Mouse (Mus musculus): ENCODE measurements around the gene Edem2. TPM values are rescaled to one million over a fixed set of nuclear protein-coding genes. Genes with fewer than 3 reads are reported as not detected.

Edem2 gene
- polyA plus RNA-seq (2016; fragmentation: Nextera tagmentation; extraction: Ambion mirVana): 27.3 and 28.5 TPM in 2 replicates

GRCm38 (mm10) chr2:155729158-155729645 lies at the start of gene Edem2:
TSS of gene Edem2 (minus strand) at chr2:155729475.
- Histone ChIP-seq H3K4me2 (replicated peaks) (peak within 1 kb of the TSS; percentile 83), H3K9me3 (no peaks in the 10 kb centered on the region), H3K4me3 (peak within 1 kb of the TSS; percentile 92), H3K9ac (peak within 1 kb of the TSS; percentile 71), H3K27me3 (0 out of 2 replicates have a peak, but pooled peaks cover 4% of the 10 kb centered on the region), H3K4me1 (peaks cover 5% of the 10 kb centered on the region), H3K36me3 (no peaks in the 10 kb centered on the region), H3K27ac (no peak within 1 kb of the TSS)
- ATAC-seq (ENCODE audit: insufficient number of reproducible peaks, insufficient read depth, low FRiP score, low TSS enrichment): peak; percentile 81
- under 1% methylated on average over 33 of the region's 33 CpGs for WGBS

- no peaks in the 10 kb centered on the region for H3K36me3 ChIP-seq
- H3K27me3 ChIP-seq: peaks cover 30% of the 10 kb centered on the region
- ATAC-seq (ENCODE audit: insufficient number of reproducible peaks, insufficient read depth, low FRiP score, low TSS enrichment): no peak
- H3K4me2 ChIP-seq (replicated peaks): no peak overlapping the region
- H3K4me3 ChIP-seq: no peak overlapping the region
- no peak overlapping the region for H3K27ac ChIP-seq
- H3K9me3 ChIP-seq: no peaks in the 10 kb centered on the region
- 62% methylated on average over 7 of the region's 7 CpGs for WGBS
- H3K4me1 ChIP-seq: peaks cover 4% of the 10 kb centered on the region; the same call in 1 of the 2 replicates
- no peak overlapping the region for H3K9ac ChIP-seq
Measured at GRCm38 (mm10) chr2:155779066-155779465, 49.8 kb upstream of the Edem2 start.

GRCm38 (mm10) chr2:155778004-155778403 lies 48.7 kb upstream of the Edem2 start:
- no peak overlapping the region for H3K4me2 ChIP-seq (replicated peaks)
- WGBS: 69% methylated on average over 6 of the region's 6 CpGs
- no peak overlapping the region for H3K4me3 ChIP-seq
- H3K9me3 ChIP-seq: no peaks in the 10 kb centered on the region
- peaks cover 41% of the 10 kb centered on the region for H3K27me3 ChIP-seq
- no peak for ATAC-seq (ENCODE audit: insufficient number of reproducible peaks, insufficient read depth, low FRiP score, low TSS enrichment)
- H3K36me3 ChIP-seq: no peaks in the 10 kb centered on the region
- peaks cover 4% of the 10 kb centered on the region; the same call in 1 of the 2 replicates for H3K4me1 ChIP-seq
- H3K9ac ChIP-seq: no peak overlapping the region
- no peak overlapping the region for H3K27ac ChIP-seq

- H3K4me3 ChIP-seq: no peak overlapping the region
- WGBS: 70% methylated on average over 4 of the region's 4 CpGs
- peaks cover 45% of the 10 kb centered on the region for H3K27me3 ChIP-seq
- no peak overlapping the region for H3K9ac ChIP-seq
- no peak overlapping the region for H3K4me2 ChIP-seq (replicated peaks)
- no peaks in the 10 kb centered on the region for H3K9me3 ChIP-seq
- ATAC-seq (ENCODE audit: insufficient number of reproducible peaks, insufficient read depth, low FRiP score, low TSS enrichment): no peak
- peaks cover 4% of the 10 kb centered on the region; the same call in 1 of the 2 replicates for H3K4me1 ChIP-seq
- no peaks in the 10 kb centered on the region for H3K36me3 ChIP-seq
- H3K27ac ChIP-seq: no peak overlapping the region
Measured at GRCm38 (mm10) chr2:155777688-155777985, 48.4 kb upstream of the Edem2 start.

- H3K9me3 ChIP-seq: no peaks in the 10 kb centered on the region
- WGBS: 68% methylated on average over 10 of the region's 10 CpGs
- no peak overlapping the region for H3K4me3 ChIP-seq
- peaks cover 4% of the 10 kb centered on the region; the same call in 1 of the 2 replicates for H3K4me1 ChIP-seq
- no peak overlapping the region for H3K27ac ChIP-seq
- no peak for ATAC-seq (ENCODE audit: insufficient number of reproducible peaks, insufficient read depth, low FRiP score, low TSS enrichment)
- no peaks in the 10 kb centered on the region for H3K36me3 ChIP-seq
- H3K27me3 ChIP-seq: peaks cover 45% of the 10 kb centered on the region
- no peak overlapping the region for H3K9ac ChIP-seq
- no peak overlapping the region for H3K4me2 ChIP-seq (replicated peaks)
Measured at GRCm38 (mm10) chr2:155776824-155777687, 47.8 kb upstream of the Edem2 start.

GRCm38 (mm10) chr2:155775685-155776263 lies 46.5 kb upstream of the Edem2 start:
- Histone ChIP-seq H3K27ac (no peak overlapping the region), H3K36me3 (no peaks in the 10 kb centered on the region), H3K27me3 (peaks cover 45% of the 10 kb centered on the region), H3K4me1 (peaks cover 4% of the 10 kb centered on the region; the same call in 1 of the 2 replicates), H3K4me3 (peak overlapping the region; percentile 47), H3K9me3 (no peaks in the 10 kb centered on the region), H3K4me2 (replicated peaks) (peak overlapping the region; percentile 92), H3K9ac (0 out of 2 replicates have a peak overlapping the region, but pooled peaks have one; percentile 27)
- peak; percentile 73; the same call in 1 of the 2 replicates for ATAC-seq (ENCODE audit: insufficient number of reproducible peaks, insufficient read depth, low FRiP score, low TSS enrichment)
- WGBS: under 1% methylated on average over 44 of the region's 44 CpGs

- Histone ChIP-seq H3K4me2 (replicated peaks) (peak within 1 kb of the TSS; percentile 92), H3K9ac (0 out of 2 replicates have a peak within 1 kb of the TSS, but pooled peaks have one; percentile 27), H3K36me3 (no peaks in the 10 kb centered on the region), H3K4me1 (peaks cover 4% of the 10 kb centered on the region; the same call in 1 of the 2 replicates), H3K27me3 (peaks cover 45% of the 10 kb centered on the region), H3K9me3 (no peaks in the 10 kb centered on the region), H3K27ac (no peak within 1 kb of the TSS), H3K4me3 (peak within 1 kb of the TSS; percentile 47)
- WGBS: 2% methylated on average over 62 of the region's 100 CpGs
- ATAC-seq (ENCODE audit: insufficient number of reproducible peaks, insufficient read depth, low FRiP score, low TSS enrichment): no peak
Measured at GRCm38 (mm10) chr2:155774927-155775684, 45.8 kb upstream of the Edem2 start, which contains the start of gene Mmp24. TSS of gene Mmp24 (plus strand) at chr2:155775342.

- H3K4me1 ChIP-seq: peaks cover 4% of the 10 kb centered on the region; the same call in 1 of the 2 replicates
- no peak overlapping the region for H3K9ac ChIP-seq
- peak overlapping the region; percentile 92 for H3K4me2 ChIP-seq (replicated peaks)
- peaks cover 45% of the 10 kb centered on the region for H3K27me3 ChIP-seq
- peak overlapping the region; percentile 47; the same call in 1 of the 2 replicates for H3K4me3 ChIP-seq
- no peaks in the 10 kb centered on the region for H3K9me3 ChIP-seq
- ATAC-seq (ENCODE audit: insufficient number of reproducible peaks, insufficient read depth, low FRiP score, low TSS enrichment): no peak
- 59% methylated on average over 11 of the region's 11 CpGs for WGBS
- no peak overlapping the region for H3K27ac ChIP-seq
- no peaks in the 10 kb centered on the region for H3K36me3 ChIP-seq
Measured at GRCm38 (mm10) chr2:155774261-155774926, 45.1 kb upstream of the Edem2 start.

- H3K27ac ChIP-seq: no peak overlapping the region
- H3K9me3 ChIP-seq: no peaks in the 10 kb centered on the region
- H3K4me3 ChIP-seq: no peak overlapping the region
- peaks cover 45% of the 10 kb centered on the region for H3K27me3 ChIP-seq
- H3K9ac ChIP-seq: no peak overlapping the region
- H3K36me3 ChIP-seq: no peaks in the 10 kb centered on the region
- ATAC-seq (ENCODE audit: insufficient number of reproducible peaks, insufficient read depth, low FRiP score, low TSS enrichment): no peak
- 68% methylated on average over 4 of the region's 4 CpGs for WGBS
- H3K4me2 ChIP-seq (replicated peaks): no peak overlapping the region
- peaks cover 4% of the 10 kb centered on the region; the same call in 1 of the 2 replicates for H3K4me1 ChIP-seq
Measured at GRCm38 (mm10) chr2:155773664-155774063, 44.4 kb upstream of the Edem2 start.

GRCm38 (mm10) chr2:155764679-155765418 lies 35.6 kb upstream of the Edem2 start:
- Histone ChIP-seq H3K9me3 (no peaks in the 10 kb centered on the region), H3K36me3 (no peaks in the 10 kb centered on the region), H3K4me1 (no peaks in the 10 kb centered on the region), H3K9ac (peak overlapping the region; percentile 30; the same call in 1 of the 2 replicates), H3K27me3 (peaks cover 7% of the 10 kb centered on the region; the same call in 1 of the 2 replicates), H3K4me3 (no peak overlapping the region), H3K4me2 (replicated peaks) (no peak overlapping the region), H3K27ac (no peak overlapping the region)
- 51% methylated on average over 13 of the region's 13 CpGs for WGBS
- ATAC-seq (ENCODE audit: insufficient number of reproducible peaks, insufficient read depth, low FRiP score, low TSS enrichment): no peak

Data from embryonic facial prominence, embryonic 12.5 days (tissue).